Comparison of ENCODE assay signal across 24 mouse cellular contexts in genomic region chr8:47820914-47821772, GRCm38 (mm10). TPM values are rescaled to one million over a fixed set of nuclear protein-coding genes. Genes with fewer than 3 reads are reported as not detected.
DNase-seq lines count a peak whose midpoint lies in the region; ATAC-seq lines count a peak whose summit lies in the region.
"Had no signal": no experiment of that assay in that cellular context is flagged by ENCODE, and none has a peak within 500 bp of the region (broad histone marks: within the 10 kb centered on the region; RNA-seq: fewer than 3 reads in every experiment).

No protein-coding gene starts in this region.

- peaks cover 2% of the 10 kb centered on the region; the same call in 1 of the 2 replicates for H3K4me1 ChIP-seq in forebrain, embryonic 11.5 days (replicated peaks; ENCODE audit: control insufficient read depth, insufficient read depth, low read length)
- H3K4me1 ChIP-seq in forebrain, embryonic 15.5 days = peaks cover 10% of the 10 kb centered on the region; the same call in 1 of the 2 replicates
- peaks cover 3% of the 10 kb centered on the region; the same call in 1 of the 2 replicates for H3K4me1 ChIP-seq in kidney, embryonic 16.5 days (ENCODE audit: insufficient read depth, low read length)
- H3K4me1 ChIP-seq: hindbrain, embryonic 13.5 days had no signal

- no peak overlapping the region for H3K27ac ChIP-seq in forebrain, embryonic 11.5 days (ENCODE audit: low read depth, low read length)
- no peak overlapping the region for H3K27ac ChIP-seq in forebrain, embryonic 15.5 days (replicated peaks)
- H3K27ac ChIP-seq in kidney, embryonic 16.5 days (ENCODE audit: low read length) = no peak overlapping the region
- H3K27ac ChIP-seq: embryonic facial prominence, embryonic 15.5 days; forebrain, embryonic 12.5 days; gastrocnemius, adult 2 months; heart, embryonic 13.5 days; hindbrain, embryonic 13.5 days had no signal

- DNase-seq in forebrain, embryonic 11.5 days (ENCODE audit: low spot score) = peak; percentile 30
- peak; percentile 38 for DNase-seq in kidney, adult 18-20 months
- DNase-seq in kidney, postnatal 36 days = peak; percentile 39 to 48
- no peak for DNase-seq in kidney, postnatal 4 days
- peak; percentile 37 for DNase-seq in testis, postnatal 10 days (ENCODE audit: low spot score)
- DNase-seq: adrenal gland, postnatal 10 days; cerebellum, adult 11 months; cerebellum, adult 8-10 months; cerebellum, postnatal 14 days; embryo, embryonic 11 days; gastrocnemius, adult 2 months; gastrocnemius, postnatal 25 days; heart, postnatal 4 days had no signal

- H3K4me3 ChIP-seq in forebrain, embryonic 11.5 days (ENCODE audit: low read depth, low read length) = no peak overlapping the region
- H3K4me3 ChIP-seq in forebrain, embryonic 15.5 days = no peak overlapping the region
- no peak overlapping the region for H3K4me3 ChIP-seq in kidney, embryonic 16.5 days (ENCODE audit: low read length)
- H3K4me3 ChIP-seq: embryonic facial prominence, embryonic 15.5 days; erythroblast, embryonic 14.5 days; forebrain, embryonic 12.5 days; gastrocnemius, adult 2 months; heart, embryonic 13.5 days; hindbrain, embryonic 13.5 days had no signal

- no peak overlapping the region for H3K9ac ChIP-seq in forebrain, embryonic 11.5 days (ENCODE audit: low read length)
- H3K9ac ChIP-seq in forebrain, embryonic 15.5 days (replicated peaks) = no peak overlapping the region
- no peak overlapping the region for H3K9ac ChIP-seq in kidney, embryonic 16.5 days (replicated peaks; ENCODE audit: low read length)
- H3K9ac ChIP-seq: embryonic facial prominence, embryonic 15.5 days; forebrain, embryonic 12.5 days; heart, embryonic 13.5 days; hindbrain, embryonic 13.5 days had no signal

- no peaks in the 10 kb centered on the region; the same call in 1 of the 2 replicates for H3K9me3 ChIP-seq in forebrain, embryonic 11.5 days (ENCODE audit: control insufficient read depth, low read length)
- no peaks in the 10 kb centered on the region for H3K9me3 ChIP-seq in forebrain, embryonic 15.5 days
- no peaks in the 10 kb centered on the region for H3K9me3 ChIP-seq in kidney, embryonic 16.5 days (ENCODE audit: low read length)
- H3K9me3 ChIP-seq: embryonic facial prominence, embryonic 15.5 days; forebrain, embryonic 12.5 days; heart, embryonic 13.5 days; hindbrain, embryonic 13.5 days had no signal

- WGBS in forebrain, embryonic 11.5 days = 86% methylated on average over 20 of the region's 20 CpGs
- WGBS in forebrain, embryonic 15.5 days = 79% methylated on average over 20 of the region's 20 CpGs
- 80% methylated on average over 20 of the region's 20 CpGs for WGBS in kidney, embryonic 16.5 days

- no peaks in the 10 kb centered on the region for H3K36me3 ChIP-seq in forebrain, embryonic 11.5 days (ENCODE audit: control insufficient read depth, insufficient read depth, low read length)
- no peaks in the 10 kb centered on the region for H3K36me3 ChIP-seq in forebrain, embryonic 15.5 days
- no peaks in the 10 kb centered on the region for H3K36me3 ChIP-seq in kidney, embryonic 16.5 days (ENCODE audit: insufficient read depth, low read length)
- H3K36me3 ChIP-seq: embryonic facial prominence, embryonic 15.5 days; forebrain, embryonic 12.5 days; heart, embryonic 13.5 days; hindbrain, embryonic 13.5 days had no signal

- H3K4me2 ChIP-seq in forebrain, embryonic 11.5 days (ENCODE audit: low read depth, low read length, severe bottlenecking) = no peak overlapping the region
- H3K4me2 ChIP-seq in forebrain, embryonic 15.5 days (replicated peaks) = no peak overlapping the region
- no peak overlapping the region for H3K4me2 ChIP-seq in kidney, embryonic 16.5 days (replicated peaks; ENCODE audit: low read depth, low read length)
- H3K4me2 ChIP-seq: embryonic facial prominence, embryonic 15.5 days; forebrain, embryonic 12.5 days; heart, embryonic 13.5 days; hindbrain, embryonic 13.5 days had no signal

- H3K27me3 ChIP-seq in forebrain, embryonic 11.5 days (ENCODE audit: control insufficient read depth, insufficient read depth, low read length) = no peaks in the 10 kb centered on the region
- no peaks in the 10 kb centered on the region for H3K27me3 ChIP-seq in forebrain, embryonic 15.5 days
- no peaks in the 10 kb centered on the region for H3K27me3 ChIP-seq in kidney, embryonic 16.5 days (ENCODE audit: insufficient read depth, low read length)
- H3K27me3 ChIP-seq: embryonic facial prominence, embryonic 15.5 days; forebrain, embryonic 12.5 days; heart, embryonic 13.5 days; hindbrain, embryonic 13.5 days had no signal

- no peak for ATAC-seq in forebrain, embryonic 11.5 days (replicated peaks; ENCODE audit: low FRiP score)
- no peak for ATAC-seq in forebrain, embryonic 15.5 days (replicated peaks)
- ATAC-seq in kidney, embryonic 16.5 days (ENCODE audit: low FRiP score, low TSS enrichment) = no peak

RNA-seq across cellular contexts. Expression of gene Cldn24, which starts 0.8 kb away (rescaled TPM):
- not detected in 2 replicates for polyA plus RNA-seq in forebrain, embryonic 11.5 days (2014; fragmentation: Nextera tagmentation; extraction: Ambion mirVana)
- polyA plus RNA-seq in forebrain, embryonic 15.5 days (2015; fragmentation: Nextera tagmentation; extraction: Ambion mirVana) = not detected in 2 replicates
- not detected in 2 replicates for polyA plus RNA-seq in kidney, embryonic 16.5 days (2015; fragmentation: Nextera tagmentation; extraction: Ambion mirVana)
- polyA plus RNA-seq: brain, embryonic 14.5 days; C2C12; embryonic facial prominence, embryonic 11.5 days; embryonic facial prominence, embryonic 15.5 days; erythroblast, embryonic 14.5 days; forebrain, embryonic 12.5 days; heart, embryonic 13.5 days; heart, postnatal 0 days; hindbrain, embryonic 13.5 days had no signal

RNA-seq across cellular contexts. Expression of gene Cldn22, which starts 3.1 kb away (rescaled TPM):
- not detected in 2 replicates for polyA plus RNA-seq in forebrain, embryonic 11.5 days (2014; fragmentation: Nextera tagmentation; extraction: Ambion mirVana)
- polyA plus RNA-seq in forebrain, embryonic 15.5 days (2015; fragmentation: Nextera tagmentation; extraction: Ambion mirVana) = not detected in 2 replicates
- polyA plus RNA-seq in kidney, embryonic 16.5 days (2015; fragmentation: Nextera tagmentation; extraction: Ambion mirVana) = not detected in 2 replicates
- polyA plus RNA-seq: brain, embryonic 14.5 days; C2C12; embryonic facial prominence, embryonic 11.5 days; embryonic facial prominence, embryonic 15.5 days; erythroblast, embryonic 14.5 days; forebrain, embryonic 12.5 days; heart, embryonic 13.5 days; heart, postnatal 0 days; hindbrain, embryonic 13.5 days had no signal

Comparison
In these comparisons a context has a peak if more than half of its experiments do, and no peak if none do; other contexts are left out.
1. DNase-seq: peak in forebrain, embryonic 11.5 days (single experiment), kidney, adult 18-20 months (single experiment), kidney, postnatal 36 days (2 of 2) and testis, postnatal 10 days (single experiment); none in kidney, postnatal 4 days (0 of 2).